Mouse (Mus musculus) lung, embryonic 15.5 days (tissue): ENCODE measurements around the gene Dlg2. TPM values are rescaled to one million over a fixed set of nuclear protein-coding genes. Genes with fewer than 3 reads are reported as not detected.

Experiments used
- ATAC-seq: fragments of 200-750 bp; cut with Nextera tagmentation; 2 replicates; pipeline ENCODE4 v1.8.0; 2017; ENCODE audit warnings: moderate number of reproducible peaks, borderline replicate concordance; ENCODE audit not compliant: low FRiP score, low TSS enrichment; ENCODE audit errors: extremely low read depth
- H3K27ac ChIP-seq: fragments of 300-500 bp; sonication (generic); 2 replicates; pipeline ENCODE4 v1.5.1; 2015; ENCODE audit warnings: moderate library complexity, mild to moderate bottlenecking, inconsistent platforms
- H3K27me3 ChIP-seq: fragments of 300-500 bp; sonication (generic); 2 replicates; pipeline ENCODE4 v1.6.1; 2015; ENCODE audit warnings: inconsistent platforms
- H3K36me3 ChIP-seq: fragments of 300-500 bp; sonication (generic); 2 replicates; pipeline ENCODE4 v1.6.1; 2015; ENCODE audit warnings: inconsistent platforms
- H3K4me1 ChIP-seq: fragments of 300-500 bp; sonication (generic); 2 replicates; pipeline ENCODE4 v1.6.1; 2015; ENCODE audit warnings: inconsistent platforms
- H3K4me2 ChIP-seq: fragments of 300-500 bp; sonication (generic); 2 replicates; pipeline ENCODE4 v1.6.1; 2015; ENCODE audit warnings: inconsistent platforms, mild to moderate bottlenecking, moderate library complexity
- H3K4me3 ChIP-seq: fragments of 300-500 bp; sonication (generic); 2 replicates; pipeline ENCODE4 v1.5.1; 2015; ENCODE audit warnings: mild to moderate bottlenecking, inconsistent platforms
- H3K9ac ChIP-seq: fragments of 300-500 bp; sonication (generic); 2 replicates; pipeline ENCODE4 v1.6.1; 2015; ENCODE audit warnings: inconsistent platforms
- H3K9me3 ChIP-seq: fragments of 300-500 bp; sonication (generic); 2 replicates; pipeline ENCODE4 v1.6.1; 2016; ENCODE audit warnings: inconsistent platforms
- WGBS: fragments of 180-500 bp; shearing (Covaris S2); methylation state at CpG from one replicate; pipeline ENCODE4 v1.1.7; 2015; 5-methylcytosine and 5-hydroxymethylcytosine counted together
- polyA plus RNA-seq: library from polyadenylated mRNA; unstranded; fragments of >200 nt; fragmentation: Nextera tagmentation; extraction: Ambion mirVana; gene quantifications from 2 replicates; pipeline ENCODE4 v1.2.1, GENCODE M21; 2015

Dlg2 gene
- polyA plus RNA-seq, 1 experiment from 2014 or later, result 2.3 TPM

- H3K36me3 ChIP-seq, result no peaks in the 10 kb centered on the region
- 63% methylated on average over 2 of the region's 2 CpGs for WGBS
- H3K27ac ChIP-seq, result no peak overlapping the region
- H3K4me1 ChIP-seq, result no peaks in the 10 kb centered on the region
- no peak overlapping the region for H3K9ac ChIP-seq
- H3K4me2 ChIP-seq, result no peak overlapping the region
- no peaks in the 10 kb centered on the region for H3K9me3 ChIP-seq
- no peaks in the 10 kb centered on the region for H3K27me3 ChIP-seq
- H3K4me3 ChIP-seq, result no peak overlapping the region
- ATAC-seq, result no peak
These were observed 1213.4 kb downstream of the Dlg2 start for GRCm38 (mm10) chr7:91689829-91690228.

GRCm38 (mm10) chr7:91709853-91710252 is 1233.4 kb downstream of the Dlg2 start:
- no peak overlapping the region for H3K4me2 ChIP-seq
- no peak overlapping the region for H3K4me3 ChIP-seq
- no peak overlapping the region for H3K9ac ChIP-seq
- H3K9me3 ChIP-seq, result no peaks in the 10 kb centered on the region
- no peak overlapping the region for H3K27ac ChIP-seq
- H3K4me1 ChIP-seq, result no peaks in the 10 kb centered on the region
- 78% methylated on average over 5 of the region's 5 CpGs for WGBS
- no peak for ATAC-seq
- no peaks in the 10 kb centered on the region for H3K36me3 ChIP-seq
- H3K27me3 ChIP-seq, result no peaks in the 10 kb centered on the region

- ATAC-seq, result no peak
- no peak overlapping the region for H3K27ac ChIP-seq
- H3K4me1 ChIP-seq, result no peaks in the 10 kb centered on the region
- no peaks in the 10 kb centered on the region for H3K9me3 ChIP-seq
- no peaks in the 10 kb centered on the region for H3K27me3 ChIP-seq
- no peaks in the 10 kb centered on the region for H3K36me3 ChIP-seq
- H3K9ac ChIP-seq, result no peak overlapping the region
- no peak overlapping the region for H3K4me2 ChIP-seq
- WGBS, result 73% methylated on average over 6 of the region's 6 CpGs
- H3K4me3 ChIP-seq, result no peak overlapping the region
These were observed 1234.7 kb downstream of the Dlg2 start for GRCm38 (mm10) chr7:91711184-91711583.

GRCm38 (mm10) chr7:91715776-91716175 is 1239.3 kb downstream of the Dlg2 start:
- H3K9me3 ChIP-seq, result no peaks in the 10 kb centered on the region
- no peaks in the 10 kb centered on the region for H3K36me3 ChIP-seq
- WGBS, result 77% methylated on average over 1 of the region's 1 CpGs
- H3K9ac ChIP-seq, result no peak overlapping the region
- no peaks in the 10 kb centered on the region for H3K27me3 ChIP-seq
- no peaks in the 10 kb centered on the region for H3K4me1 ChIP-seq
- no peak for ATAC-seq
- no peak overlapping the region for H3K4me2 ChIP-seq
- H3K27ac ChIP-seq, result no peak overlapping the region
- H3K4me3 ChIP-seq, result no peak overlapping the region

- ATAC-seq, result no peak
- Histone ChIP-seq H3K36me3 (no peaks in the 10 kb centered on the region), H3K9ac (no peak overlapping the region), H3K4me1 (no peaks in the 10 kb centered on the region), H3K27ac (no peak overlapping the region), H3K27me3 (no peaks in the 10 kb centered on the region), H3K4me2 (no peak overlapping the region), H3K4me3 (no peak overlapping the region), H3K9me3 (no peaks in the 10 kb centered on the region)
- WGBS, result 63% methylated on average over 6 of the region's 6 CpGs
These were observed 1240.2 kb downstream of the Dlg2 start for GRCm38 (mm10) chr7:91716696-91717095.

GRCm38 (mm10) chr7:91720318-91720717 is 1243.8 kb downstream of the Dlg2 start:
- Histone ChIP-seq H3K27ac (no peak overlapping the region), H3K9me3 (no peaks in the 10 kb centered on the region), H3K36me3 (no peaks in the 10 kb centered on the region), H3K4me3 (no peak overlapping the region), H3K4me2 (no peak overlapping the region), H3K9ac (no peak overlapping the region), H3K27me3 (no peaks in the 10 kb centered on the region), H3K4me1 (no peaks in the 10 kb centered on the region)
- no peak for ATAC-seq

GRCm38 (mm10) chr7:91724397-91724796 is 1247.9 kb downstream of the Dlg2 start:
- 59% methylated on average over 5 of the region's 5 CpGs for WGBS
- no peak for ATAC-seq

GRCm38 (mm10) chr7:91740748-91741147 is 1264.3 kb downstream of the Dlg2 start:
- no peak for ATAC-seq
- Histone ChIP-seq H3K36me3 (no peaks in the 10 kb centered on the region), H3K4me1 (no peaks in the 10 kb centered on the region), H3K4me3 (no peak overlapping the region), H3K9ac (no peak overlapping the region), H3K4me2 (no peak overlapping the region), H3K9me3 (no peaks in the 10 kb centered on the region), H3K27me3 (no peaks in the 10 kb centered on the region), H3K27ac (no peak overlapping the region)
- WGBS, result 79% methylated on average over 3 of the region's 3 CpGs

More at GRCm38 (mm10) chr7:91724397-91724796, 1247.9 kb downstream of the Dlg2 start:
- Histone ChIP-seq H3K27me3 (no peaks in the 10 kb centered on the region), H3K9ac (no peak overlapping the region), H3K4me3 (no peak overlapping the region), H3K27ac (no peak overlapping the region), H3K9me3 (no peaks in the 10 kb centered on the region), H3K4me2 (no peak overlapping the region), H3K4me1 (no peaks in the 10 kb centered on the region), H3K36me3 (no peaks in the 10 kb centered on the region)

GRCm38 (mm10) chr7:91753151-91753861 is 1276.8 kb downstream of the Dlg2 start:
- H3K4me2 ChIP-seq, result no peak overlapping the region
- H3K36me3 ChIP-seq, result no peaks in the 10 kb centered on the region
- ATAC-seq, result no peak
- H3K9me3 ChIP-seq, result no peaks in the 10 kb centered on the region
- H3K9ac ChIP-seq, result no peak overlapping the region
- no peaks in the 10 kb centered on the region for H3K27me3 ChIP-seq
- H3K27ac ChIP-seq, result no peak overlapping the region
- no peaks in the 10 kb centered on the region for H3K4me1 ChIP-seq
- H3K4me3 ChIP-seq, result no peak overlapping the region

GRCm38 (mm10) chr7:91767648-91768047 is 1291.2 kb downstream of the Dlg2 start:
- H3K9me3 ChIP-seq, result no peaks in the 10 kb centered on the region
- H3K4me3 ChIP-seq, result no peak overlapping the region
- H3K4me1 ChIP-seq, result no peaks in the 10 kb centered on the region
- no peak for ATAC-seq
- H3K36me3 ChIP-seq, result no peaks in the 10 kb centered on the region
- no peak overlapping the region for H3K27ac ChIP-seq
- no peak overlapping the region for H3K4me2 ChIP-seq
- H3K9ac ChIP-seq, result no peak overlapping the region
- H3K27me3 ChIP-seq, result no peaks in the 10 kb centered on the region

- Histone ChIP-seq H3K27ac (no peak overlapping the region), H3K9ac (no peak overlapping the region), H3K4me1 (no peaks in the 10 kb centered on the region), H3K4me2 (no peak overlapping the region), H3K4me3 (no peak overlapping the region), H3K36me3 (no peaks in the 10 kb centered on the region), H3K9me3 (no peaks in the 10 kb centered on the region), H3K27me3 (no peaks in the 10 kb centered on the region)
- ATAC-seq, result no peak
These were observed 1302.2 kb downstream of the Dlg2 start for GRCm38 (mm10) chr7:91778673-91779072.

GRCm38 (mm10) chr7:91784617-91785016 is 1308.1 kb downstream of the Dlg2 start:
- ATAC-seq, result no peak
- H3K9ac ChIP-seq, result no peak overlapping the region
- H3K9me3 ChIP-seq, result no peaks in the 10 kb centered on the region
- 55% methylated on average over 2 of the region's 2 CpGs for WGBS
- no peaks in the 10 kb centered on the region for H3K36me3 ChIP-seq
- H3K27ac ChIP-seq, result no peak overlapping the region
- H3K4me3 ChIP-seq, result no peak overlapping the region
- H3K27me3 ChIP-seq, result no peaks in the 10 kb centered on the region
- H3K4me2 ChIP-seq, result no peak overlapping the region
- H3K4me1 ChIP-seq, result no peaks in the 10 kb centered on the region

- Histone ChIP-seq H3K9me3 (no peaks in the 10 kb centered on the region), H3K27me3 (no peaks in the 10 kb centered on the region), H3K4me3 (no peak overlapping the region), H3K4me1 (no peaks in the 10 kb centered on the region), H3K9ac (no peak overlapping the region), H3K27ac (no peak overlapping the region), H3K36me3 (no peaks in the 10 kb centered on the region), H3K4me2 (no peak overlapping the region)
- ATAC-seq, result no peak
- WGBS, result 76% methylated on average over 5 of the region's 5 CpGs
These were observed 1309.0 kb downstream of the Dlg2 start for GRCm38 (mm10) chr7:91785445-91785844.
